Mouse (Mus musculus): ENCODE data around the gene Samd4b. TPM values are rescaled to one million over a fixed set of nuclear protein-coding genes. Genes with fewer than 3 reads are reported as not detected.

The Samd4b gene
- polyA plus RNA-seq, 1 experiment from 2014 or later: 25.2 TPM

DNA sequence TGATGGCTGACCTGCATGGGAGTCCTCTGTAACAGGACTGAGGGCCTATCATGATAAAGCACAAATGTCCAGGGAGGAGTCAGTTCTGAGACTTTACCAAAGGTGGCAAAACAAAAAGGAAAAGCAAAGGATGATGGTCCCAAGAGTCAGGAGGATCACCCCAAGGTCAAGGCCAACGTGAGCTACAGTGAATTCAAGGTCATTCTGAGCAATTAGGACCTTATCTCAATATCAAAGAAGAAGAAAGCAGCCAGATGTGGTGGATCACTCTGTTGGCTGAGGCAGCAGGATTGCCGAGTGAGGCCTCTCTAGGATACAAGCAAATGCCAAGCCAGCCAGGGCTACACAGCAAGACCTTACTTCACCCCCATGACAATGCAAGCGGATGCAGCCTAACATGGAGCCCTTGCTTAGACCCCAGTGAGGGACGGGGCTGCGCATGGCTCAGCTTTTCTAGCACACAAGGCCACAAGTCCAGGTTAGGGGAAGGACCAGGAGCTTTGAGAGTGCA lies 19.3 kb downstream of the Samd4b start:
- H3K4me1 ChIP-seq (ENCODE audit: control insufficient read depth in 2 of 2, insufficient read depth in 2 of 2, low read length in 2 of 2): peaks cover 36 to 53% of the 10 kb centered on the region in 2 experiments
- ATAC-seq (ENCODE audit: insufficient number of reproducible peaks, insufficient read depth, low FRiP score, low read depth): no peak
- H3K9me3 ChIP-seq (ENCODE audit: control insufficient read depth, low read length): no peaks in the 10 kb centered on the region
- no peak overlapping the region for H3K9ac ChIP-seq (ENCODE audit: low read length)
- peak overlapping the region in 1 of 2 experiments; percentile 34; a peak in 3 of 4 replicates for H3K27ac ChIP-seq (replicated peaks in 1 of 2; ENCODE audit: control insufficient read depth in 1 of 2, insufficient read depth in 1 of 2, low read depth in 2 of 2, low read length in 2 of 2)
- no peaks in the 10 kb centered on the region for H3K27me3 ChIP-seq (ENCODE audit: control insufficient read depth, insufficient read depth, low read length)
- H3K36me3 ChIP-seq (ENCODE audit: control insufficient read depth, insufficient read depth, low read length): no peaks in the 10 kb centered on the region
- 63% methylated on average over 5 of the region's 5 CpGs for WGBS
- H3K4me2 ChIP-seq (ENCODE audit: low read length): no peak overlapping the region
- H3K4me3 ChIP-seq (ENCODE audit: control insufficient read depth in 1 of 2, insufficient read depth in 1 of 2, low read depth in 1 of 2, low read length in 2 of 2): no peak overlapping the region

DNA sequence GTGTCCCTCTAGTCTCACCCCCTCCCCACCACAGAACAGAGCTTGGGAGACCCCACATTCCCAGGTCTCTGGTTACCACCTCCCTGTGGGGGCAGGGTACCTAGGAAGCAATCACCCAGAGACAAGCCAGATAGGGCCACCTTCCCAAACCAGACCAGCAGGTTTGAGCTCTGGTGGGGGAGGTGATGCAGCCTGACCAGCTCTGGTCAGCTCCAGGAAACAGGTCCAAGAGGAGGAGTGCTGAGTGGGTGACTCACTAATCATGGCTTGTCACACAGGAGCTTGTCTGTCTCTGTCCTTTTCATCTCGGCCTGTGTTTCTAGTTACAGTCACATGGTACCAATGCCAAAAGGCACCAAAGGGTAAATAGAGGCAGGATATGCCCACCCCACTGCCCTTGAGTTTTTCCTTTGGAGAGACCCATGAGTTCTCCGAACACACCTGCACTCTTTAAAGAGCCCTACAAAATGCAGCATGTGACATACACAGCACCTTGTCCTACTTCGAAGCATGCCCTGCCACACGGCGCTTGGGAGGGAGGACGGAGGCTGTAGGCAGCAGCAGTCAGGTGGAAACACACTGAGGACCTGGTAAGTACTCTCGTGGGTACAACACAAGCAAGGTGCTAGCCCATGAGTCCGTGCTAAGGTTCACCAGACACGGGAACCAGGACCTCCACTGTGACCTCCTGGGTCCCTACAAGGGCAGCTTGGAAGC lies 20.0 kb downstream of the Samd4b start:
- H3K36me3 ChIP-seq (ENCODE audit: control insufficient read depth, insufficient read depth, low read length): no peaks in the 10 kb centered on the region
- peaks cover 39 to 51% of the 10 kb centered on the region in 2 experiments for H3K4me1 ChIP-seq (ENCODE audit: control insufficient read depth in 2 of 2, insufficient read depth in 2 of 2, low read length in 2 of 2)
- no peak overlapping the region for H3K4me3 ChIP-seq (ENCODE audit: control insufficient read depth in 1 of 2, insufficient read depth in 1 of 2, low read depth in 1 of 2, low read length in 2 of 2)
- ATAC-seq (ENCODE audit: insufficient number of reproducible peaks, insufficient read depth, low FRiP score, low read depth): no peak
- 64% methylated on average over 9 of the region's 9 CpGs for WGBS
- peak overlapping the region; percentile 34 to 69 for H3K27ac ChIP-seq (replicated peaks in 1 of 2; ENCODE audit: control insufficient read depth in 1 of 2, insufficient read depth in 1 of 2, low read depth in 2 of 2, low read length in 2 of 2)
- H3K4me2 ChIP-seq (ENCODE audit: low read length): no peak overlapping the region
- H3K9me3 ChIP-seq (ENCODE audit: control insufficient read depth, low read length): no peaks in the 10 kb centered on the region
- peak overlapping the region; percentile 44 for H3K9ac ChIP-seq (ENCODE audit: low read length)
- H3K27me3 ChIP-seq (ENCODE audit: control insufficient read depth, insufficient read depth, low read length): no peaks in the 10 kb centered on the region

DNA sequence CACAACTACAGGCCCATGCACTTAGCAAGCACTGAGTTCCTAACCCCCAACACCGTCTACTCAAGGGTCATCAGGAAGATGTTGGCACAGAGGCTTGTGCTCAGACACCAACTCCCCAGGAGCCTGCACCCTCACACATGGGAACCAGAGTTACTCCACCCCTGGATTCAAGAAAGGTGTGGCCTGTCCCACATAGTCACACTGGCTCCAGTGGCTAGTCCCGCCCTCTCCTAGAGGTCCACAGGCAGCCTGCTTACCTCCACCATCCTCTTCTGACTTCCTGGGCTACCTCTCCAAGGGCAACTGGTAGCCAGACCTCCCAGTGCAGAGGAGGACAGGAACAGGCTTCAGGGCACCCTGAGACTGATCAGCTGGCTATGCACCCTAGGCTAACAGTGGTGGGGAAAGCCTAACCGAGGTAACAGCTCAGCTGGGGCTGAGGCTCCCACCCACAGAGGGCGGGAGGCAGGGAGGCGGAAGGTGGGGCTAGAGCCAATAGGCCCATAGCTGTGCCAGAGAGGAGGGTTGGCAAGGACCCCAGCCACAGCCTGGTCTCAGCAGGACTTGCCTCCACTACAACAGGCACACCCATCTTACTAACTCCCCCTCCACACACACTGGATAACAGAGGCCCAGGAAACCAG lies 21.6 kb downstream of the Samd4b start:
- Histone ChIP-seq H3K4me2 (ENCODE audit: low read length) (no peak overlapping the region), H3K27me3 (ENCODE audit: control insufficient read depth, insufficient read depth, low read length) (no peaks in the 10 kb centered on the region), H3K4me3 (ENCODE audit: control insufficient read depth in 1 of 2, insufficient read depth in 1 of 2, low read depth in 1 of 2, low read length in 2 of 2) (no peak overlapping the region), H3K9me3 (ENCODE audit: control insufficient read depth, low read length) (no peaks in the 10 kb centered on the region), H3K36me3 (ENCODE audit: control insufficient read depth, insufficient read depth, low read length) (no peaks in the 10 kb centered on the region), H3K4me1 (ENCODE audit: control insufficient read depth in 2 of 2, insufficient read depth in 2 of 2, low read length in 2 of 2) (peaks cover 47 to 62% of the 10 kb centered on the region in 2 experiments), H3K9ac (ENCODE audit: low read length) (no peak overlapping the region), H3K27ac (replicated peaks in 1 of 2; ENCODE audit: control insufficient read depth in 1 of 2, insufficient read depth in 1 of 2, low read depth in 2 of 2, low read length in 2 of 2) (no peak overlapping the region)
- WGBS: 54% methylated on average over 5 of the region's 5 CpGs
- ATAC-seq (ENCODE audit: insufficient number of reproducible peaks, insufficient read depth, low FRiP score, low read depth): peak; percentile 24; the same call in 1 of the 2 replicates

DNA sequence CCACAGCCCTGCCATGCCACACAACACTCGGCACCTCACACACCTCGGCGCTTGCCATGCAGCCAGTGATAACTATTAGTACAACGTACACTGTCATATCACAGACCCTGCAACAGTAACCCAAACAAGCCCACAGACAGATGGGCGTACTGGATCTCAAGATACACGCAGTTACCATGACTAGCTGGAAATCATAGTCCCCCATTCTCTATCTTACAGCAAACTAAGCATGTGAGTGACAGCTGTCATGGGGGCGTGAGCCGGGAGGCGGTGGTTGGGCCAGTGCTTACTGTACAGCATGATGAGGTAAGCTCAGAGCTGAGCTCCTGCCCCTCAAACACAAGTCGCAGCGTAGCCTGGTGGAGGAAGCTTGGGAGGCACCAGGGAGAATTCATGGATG lies 22.3 kb downstream of the Samd4b start:
- WGBS: 81% methylated on average over 11 of the region's 11 CpGs
- Histone ChIP-seq H3K4me2 (ENCODE audit: low read length) (no peak overlapping the region), H3K27ac (replicated peaks in 1 of 2; ENCODE audit: control insufficient read depth in 1 of 2, insufficient read depth in 1 of 2, low read depth in 2 of 2, low read length in 2 of 2) (no peak overlapping the region), H3K36me3 (ENCODE audit: control insufficient read depth, insufficient read depth, low read length) (no peaks in the 10 kb centered on the region), H3K4me1 (ENCODE audit: control insufficient read depth in 2 of 2, insufficient read depth in 2 of 2, low read length in 2 of 2) (peaks cover 55 to 68% of the 10 kb centered on the region in 2 experiments), H3K9me3 (ENCODE audit: control insufficient read depth, low read length) (no peaks in the 10 kb centered on the region), H3K9ac (ENCODE audit: low read length) (no peak overlapping the region), H3K27me3 (ENCODE audit: control insufficient read depth, insufficient read depth, low read length) (no peaks in the 10 kb centered on the region), H3K4me3 (ENCODE audit: control insufficient read depth in 1 of 2, insufficient read depth in 1 of 2, low read depth in 1 of 2, low read length in 2 of 2) (no peak overlapping the region)
- ATAC-seq (ENCODE audit: insufficient number of reproducible peaks, insufficient read depth, low FRiP score, low read depth): no peak

DNA sequence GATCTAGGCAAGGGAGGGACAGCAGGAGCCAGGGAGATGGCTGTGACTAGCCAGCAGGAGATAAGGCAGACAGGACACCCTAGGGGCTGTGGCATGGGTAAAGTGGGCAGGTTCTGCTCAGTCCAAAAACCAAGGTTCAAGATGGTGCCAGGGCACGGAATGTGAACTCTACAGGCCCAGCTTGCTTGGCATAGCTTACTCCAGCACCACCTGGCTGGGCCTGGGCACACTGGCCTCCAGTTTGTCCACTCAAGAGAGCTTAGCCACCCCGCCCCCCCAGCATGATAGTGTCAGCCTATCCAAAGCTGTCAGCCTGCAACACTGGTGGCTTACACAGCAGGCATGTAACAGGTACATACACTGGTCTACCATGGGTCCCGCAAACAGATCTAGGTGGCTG lies 24.7 kb downstream of the Samd4b start:
- WGBS: 89% methylated on average over 3 of the region's 3 CpGs
- no peak for ATAC-seq (ENCODE audit: insufficient number of reproducible peaks, insufficient read depth, low FRiP score, low read depth)
- Histone ChIP-seq H3K4me1 (ENCODE audit: control insufficient read depth in 2 of 2, insufficient read depth in 2 of 2, low read length in 2 of 2) (peaks cover 53 to 56% of the 10 kb centered on the region in 2 experiments), H3K27ac (replicated peaks in 1 of 2; ENCODE audit: control insufficient read depth in 1 of 2, insufficient read depth in 1 of 2, low read depth in 2 of 2, low read length in 2 of 2) (no peak overlapping the region), H3K9ac (ENCODE audit: low read length) (no peak overlapping the region), H3K9me3 (ENCODE audit: control insufficient read depth, low read length) (no peaks in the 10 kb centered on the region), H3K36me3 (ENCODE audit: control insufficient read depth, insufficient read depth, low read length) (peaks cover 11% of the 10 kb centered on the region; the same call in 1 of the 2 replicates), H3K4me2 (ENCODE audit: low read length) (no peak overlapping the region), H3K4me3 (ENCODE audit: control insufficient read depth in 1 of 2, insufficient read depth in 1 of 2, low read depth in 1 of 2, low read length in 2 of 2) (no peak overlapping the region), H3K27me3 (ENCODE audit: control insufficient read depth, insufficient read depth, low read length) (no peaks in the 10 kb centered on the region)

DNA sequence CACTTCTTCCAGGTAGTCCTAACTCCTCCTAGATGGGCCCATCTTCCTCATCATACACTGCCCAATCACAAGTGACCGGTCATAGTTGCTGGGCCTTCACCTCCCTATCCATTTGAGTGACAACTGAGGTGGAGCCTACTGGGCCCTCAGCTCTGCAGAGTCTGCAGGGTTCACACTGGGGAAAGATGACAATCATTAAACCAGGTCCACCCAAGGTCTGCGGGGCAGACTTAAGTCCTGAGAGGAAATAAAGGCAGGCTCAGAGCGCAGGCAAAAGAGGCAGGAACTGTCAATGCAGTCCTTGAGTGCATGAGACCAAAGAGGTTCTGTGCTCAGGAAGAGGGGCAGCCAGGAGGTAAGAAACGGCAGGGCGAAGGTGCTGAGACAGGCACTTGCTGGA lies 25.3 kb downstream of the Samd4b start:
- no peak overlapping the region for H3K4me3 ChIP-seq (ENCODE audit: control insufficient read depth in 1 of 2, insufficient read depth in 1 of 2, low read depth in 1 of 2, low read length in 2 of 2)
- H3K9me3 ChIP-seq (ENCODE audit: control insufficient read depth, low read length): no peaks in the 10 kb centered on the region
- H3K4me1 ChIP-seq (ENCODE audit: control insufficient read depth in 2 of 2, insufficient read depth in 2 of 2, low read length in 2 of 2): peaks cover 48 to 52% of the 10 kb centered on the region in 2 experiments
- 80% methylated on average over 5 of the region's 5 CpGs for WGBS
- no peak overlapping the region for H3K9ac ChIP-seq (ENCODE audit: low read length)
- no peak for ATAC-seq (ENCODE audit: insufficient number of reproducible peaks, insufficient read depth, low FRiP score, low read depth)
- H3K27ac ChIP-seq (replicated peaks in 1 of 2; ENCODE audit: control insufficient read depth in 1 of 2, insufficient read depth in 1 of 2, low read depth in 2 of 2, low read length in 2 of 2): no peak overlapping the region
- H3K27me3 ChIP-seq (ENCODE audit: control insufficient read depth, insufficient read depth, low read length): no peaks in the 10 kb centered on the region
- H3K36me3 ChIP-seq (ENCODE audit: control insufficient read depth, insufficient read depth, low read length): peaks cover 17% of the 10 kb centered on the region
- no peak overlapping the region for H3K4me2 ChIP-seq (ENCODE audit: low read length)

DNA sequence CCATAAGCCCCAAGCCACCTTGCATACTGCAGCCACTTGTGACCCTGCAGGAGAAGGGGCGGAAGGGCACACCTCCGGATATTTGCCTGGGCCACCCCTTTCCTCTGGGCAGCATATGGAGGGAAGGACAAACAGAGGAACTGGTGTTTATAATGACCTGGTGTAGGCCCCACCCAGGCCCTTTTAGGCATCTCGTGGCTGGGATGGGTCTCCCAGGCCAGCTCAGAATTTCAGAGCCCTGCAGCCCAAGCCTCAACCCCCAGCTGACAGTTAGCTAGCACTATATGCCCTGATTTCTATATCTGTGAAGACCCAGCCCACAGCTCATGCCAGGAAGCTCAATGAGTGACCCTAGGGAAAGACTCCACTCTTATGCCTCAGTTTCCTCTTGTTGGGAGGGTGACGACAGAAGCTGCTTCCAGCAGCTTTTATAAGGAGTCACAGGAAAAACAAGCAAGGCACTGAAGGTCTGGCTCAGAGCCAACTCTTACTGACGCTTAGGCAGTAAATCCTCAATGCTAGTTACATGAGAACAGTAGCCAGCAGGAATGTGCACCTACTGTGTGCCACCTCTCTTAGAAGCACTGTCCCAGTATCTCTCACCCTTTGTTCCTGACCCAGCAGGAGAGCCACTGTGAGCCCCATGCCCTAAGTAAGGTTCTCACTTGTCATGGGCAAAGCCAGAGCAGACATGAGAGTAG lies 26.8 kb downstream of the Samd4b start:
- H3K4me1 ChIP-seq (ENCODE audit: control insufficient read depth in 2 of 2, insufficient read depth in 2 of 2, low read length in 2 of 2): peaks cover 33 to 36% of the 10 kb centered on the region in 2 experiments
- peaks cover 32% of the 10 kb centered on the region for H3K36me3 ChIP-seq (ENCODE audit: control insufficient read depth, insufficient read depth, low read length)
- no peaks in the 10 kb centered on the region for H3K9me3 ChIP-seq (ENCODE audit: control insufficient read depth, low read length)
- WGBS: 37% methylated on average over 5 of the region's 5 CpGs
- H3K27me3 ChIP-seq (ENCODE audit: control insufficient read depth, insufficient read depth, low read length): no peaks in the 10 kb centered on the region
- no peak overlapping the region for H3K4me3 ChIP-seq (ENCODE audit: control insufficient read depth in 1 of 2, insufficient read depth in 1 of 2, low read depth in 1 of 2, low read length in 2 of 2)
- no peak overlapping the region for H3K4me2 ChIP-seq (ENCODE audit: low read length)
- ATAC-seq (ENCODE audit: insufficient number of reproducible peaks, insufficient read depth, low FRiP score, low read depth): no peak
- H3K27ac ChIP-seq (replicated peaks in 1 of 2; ENCODE audit: control insufficient read depth in 1 of 2, insufficient read depth in 1 of 2, low read depth in 2 of 2, low read length in 2 of 2): peak overlapping the region in 1 of 2 experiments; percentile 7; a peak in 2 of 4 replicates
- peak overlapping the region; percentile 10 for H3K9ac ChIP-seq (ENCODE audit: low read length)
